Mouse (Mus musculus) monocyte, adult 2 months (primary cell): ENCODE results near the gene Mrpl28.
"Not testable (repeated sequence)": the region's sequence is repeated elsewhere in the genome, so short reads cannot be mapped to it uniquely, and the experiment has no call there.

Experiments used
- DNase-seq, 2 experiments: peaks; one replicate each; pipeline ENCODE4 v3.0.0; 2022; ENCODE audit warnings: low spot score in 2 of 2, low read depth in 1 of 2

The Mrpl28 gene

GRCm38 (mm10) chr17:26123267-26123684 is at the start of gene Mrpl28:
Mrpl28 (plus strand) TSS chr17:26123500.
- peak; percentile 46 to 55 for DNase-seq

- no peak for DNase-seq
Observed at GRCm38 (mm10) chr17:26075246-26075645, 48.1 kb upstream of the Mrpl28 start.

- DNase-seq: no peak
Observed at GRCm38 (mm10) chr17:26078851-26079250, 44.4 kb upstream of the Mrpl28 start.

GRCm38 (mm10) chr17:26080867-26081266 is 42.4 kb upstream of the Mrpl28 start:
- DNase-seq: no peak

- DNase-seq: no peak
Observed at GRCm38 (mm10) chr17:26087059-26087564, 36.2 kb upstream of the Mrpl28 start.

- DNase-seq: peak; percentile 48 to 63
Observed at GRCm38 (mm10) chr17:26089905-26090632, 33.2 kb upstream of the Mrpl28 start, which contains the start of gene Decr2. Decr2 (minus strand) TSS chr17:26090337.

- no peak for DNase-seq
Observed at GRCm38 (mm10) chr17:26094531-26095110, 28.7 kb upstream of the Mrpl28 start.

GRCm38 (mm10) chr17:26095121-26095740 is 28.1 kb upstream of the Mrpl28 start, which contains the start of gene Nme4:
Nme4 (minus strand) TSS chr17:26095602.
- DNase-seq: no peak

- no peak for DNase-seq
Observed at GRCm38 (mm10) chr17:26098461-26098860, 24.8 kb upstream of the Mrpl28 start.

- not testable (repeated sequence) for DNase-seq
Observed at GRCm38 (mm10) chr17:26099316-26099715, 24.0 kb upstream of the Mrpl28 start.

- DNase-seq: no peak
Observed at GRCm38 (mm10) chr17:26100166-26100565, 23.1 kb upstream of the Mrpl28 start.

GRCm38 (mm10) chr17:26101478-26101877 is 21.8 kb upstream of the Mrpl28 start:
- no peak for DNase-seq

- DNase-seq: no peak
Observed at GRCm38 (mm10) chr17:26105619-26106018, 17.7 kb upstream of the Mrpl28 start.

- DNase-seq: no peak
Observed at GRCm38 (mm10) chr17:26110156-26110555, 13.1 kb upstream of the Mrpl28 start.

GRCm38 (mm10) chr17:26111024-26111423 is 12.3 kb upstream of the Mrpl28 start:
- DNase-seq: no peak

- DNase-seq: no peak
Observed at GRCm38 (mm10) chr17:26111722-26112121, 11.6 kb upstream of the Mrpl28 start.

- DNase-seq: no peak
Observed at GRCm38 (mm10) chr17:26112751-26113150, 10.5 kb upstream of the Mrpl28 start.

- DNase-seq: peak in 1 of 2 experiments; percentile 59
Observed at GRCm38 (mm10) chr17:26113181-26113948, 9.9 kb upstream of the Mrpl28 start, which contains the start of gene Tmem8. Tmem8 (plus strand) TSS chr17:26113299.

GRCm38 (mm10) chr17:26114061-26114460 is 9.2 kb upstream of the Mrpl28 start:
- DNase-seq: no peak

GRCm38 (mm10) chr17:26114461-26114860 is 8.8 kb upstream of the Mrpl28 start:
- DNase-seq: not testable (repeated sequence)
